Mouse (Mus musculus): ENCODE data around the gene Gm3033. TPM values are rescaled to one million over a fixed set of nuclear protein-coding genes. Genes with fewer than 3 reads are reported as not detected.
"Not testable (repeated sequence)": the region's sequence is repeated elsewhere in the genome, so short reads cannot be mapped to it uniquely, and the experiment has no call there.

Gene Gm3033
- not detected in 2 replicates for polyA plus RNA-seq (2015; fragmentation: Nextera tagmentation; extraction: Ambion mirVana)

DNA sequence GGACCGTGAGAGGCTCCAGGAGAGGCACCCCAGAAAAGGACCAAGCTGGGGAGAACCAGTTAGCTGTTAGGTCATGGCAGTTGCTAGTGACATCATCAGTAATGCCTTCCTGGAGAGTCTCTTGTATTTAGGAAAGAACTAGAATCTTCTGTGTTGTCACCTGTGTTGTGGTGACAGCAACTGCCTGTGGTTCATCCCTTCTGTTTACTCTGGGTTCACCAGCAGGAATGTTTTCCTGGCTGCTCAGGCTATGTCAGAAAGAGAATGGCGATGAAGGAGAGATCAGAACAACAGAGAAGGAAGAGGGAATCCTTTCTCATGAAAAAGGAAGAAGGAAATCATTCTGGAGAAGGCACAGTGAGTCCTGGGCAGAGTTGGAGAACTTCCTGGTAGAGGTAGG, at the start of gene Gm3033:
Gene Gm3033, plus strand, starts transcription at position 301 of the 400 bp plus-strand sequence.
- WGBS: no CpG with 5 or more reads among the region's 2 CpGs
- ATAC-seq (ENCODE audit: insufficient number of reproducible peaks, low FRiP score, low TSS enrichment, low read depth); H3K4me3 ChIP-seq: not testable (repeated sequence)

DNA sequence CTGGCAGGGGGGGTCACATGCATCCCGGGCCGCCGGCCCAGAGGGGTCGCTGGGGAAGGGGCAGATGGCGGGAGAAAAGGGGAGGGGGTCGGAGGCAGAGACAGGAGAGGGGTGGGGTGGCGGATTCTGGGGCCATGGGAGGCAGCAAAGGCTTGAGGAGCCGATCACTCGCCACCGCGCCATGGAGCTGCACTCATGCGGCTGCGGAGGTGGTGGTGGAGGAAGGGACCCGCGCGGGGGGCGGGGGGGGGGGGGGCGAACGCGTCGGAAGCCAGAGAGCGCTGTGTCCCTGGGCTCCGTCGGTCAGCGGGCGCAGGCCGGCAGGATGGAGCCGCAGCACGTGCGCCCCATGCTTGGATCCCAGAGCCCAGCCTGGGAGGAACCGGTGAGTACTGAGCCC, 36.3 kb upstream of the Gm3033 start, which contains the start of gene Gm3002:
Gene Gm3002, plus strand, starts transcription at position 301 of the 400 bp plus-strand sequence.
- not testable (repeated sequence) for H3K36me3 ChIP-seq; H3K4me1 ChIP-seq; H3K27me3 ChIP-seq; H3K27ac ChIP-seq; H3K9me3 ChIP-seq; H3K9ac ChIP-seq; ATAC-seq (ENCODE audit: insufficient number of reproducible peaks, low FRiP score, low TSS enrichment, low read depth); H3K4me3 ChIP-seq; H3K4me2 ChIP-seq
- no CpG with 5 or more reads among the region's 31 CpGs for WGBS

More for the DNA sequence above, at the start of gene Gm3033:
- not testable (repeated sequence) for H3K27me3 ChIP-seq, H3K36me3 ChIP-seq, H3K4me1 ChIP-seq, H3K9me3 ChIP-seq, H3K27ac ChIP-seq, H3K4me2 ChIP-seq, H3K9ac ChIP-seq

DNA sequence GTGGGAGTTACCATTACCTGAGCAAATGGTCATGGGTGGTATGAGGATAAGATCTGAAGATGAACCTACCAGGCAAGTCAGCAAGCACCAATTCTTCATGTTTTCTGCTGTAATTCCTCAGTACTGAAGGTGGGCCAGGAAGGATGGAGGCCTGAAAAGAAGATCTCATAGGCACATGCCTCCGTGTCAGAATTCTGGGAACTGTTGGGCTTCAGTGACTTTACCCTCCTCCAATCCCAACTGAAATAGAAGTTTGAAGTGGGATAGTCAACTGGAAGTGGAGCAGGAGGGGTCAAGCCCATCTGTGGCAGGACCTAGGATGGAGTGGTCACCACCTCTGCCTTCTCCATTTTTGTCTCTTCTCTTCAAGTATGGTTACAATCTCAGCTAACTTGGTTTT, 37.8 kb downstream of the Gm3033 start, which contains the start of gene Gm2916:
Gene Gm2916, plus strand, starts transcription at position 301 of the 400 bp plus-strand sequence.
- no CpG with 5 or more reads among the region's 1 CpGs for WGBS
- H3K4me2 ChIP-seq; H3K9me3 ChIP-seq; H3K9ac ChIP-seq; H3K27me3 ChIP-seq; H3K4me1 ChIP-seq; H3K36me3 ChIP-seq; H3K27ac ChIP-seq; H3K4me3 ChIP-seq; ATAC-seq (ENCODE audit: insufficient number of reproducible peaks, low FRiP score, low TSS enrichment, low read depth): not testable (repeated sequence)

Other genes starting within 250 kb of the Gm3033 start
- gene Gm3012, start 211.7 kb upstream of the Gm3033 start, polyA plus RNA-seq (2015; fragmentation: Nextera tagmentation; extraction: Ambion mirVana): not detected in 2 replicates
- 0.67 and 0.68 TPM in 2 replicates for gene Gm3020, start 194.2 kb upstream of the Gm3033 start, polyA plus RNA-seq (2015; fragmentation: Nextera tagmentation; extraction: Ambion mirVana)
- gene Gm3043, start 157.5 kb upstream of the Gm3033 start, polyA plus RNA-seq (2015; fragmentation: Nextera tagmentation; extraction: Ambion mirVana): not detected in 2 replicates
- gene Gm3002, start 36.2 kb upstream of the Gm3033 start, polyA plus RNA-seq (2015; fragmentation: Nextera tagmentation; extraction: Ambion mirVana): 0.20 TPM in 1 of 2 replicates, not detected in the other
- not detected in 2 replicates for gene Gm2916, start 37.9 kb downstream of the Gm3033 start, polyA plus RNA-seq (2015; fragmentation: Nextera tagmentation; extraction: Ambion mirVana)
- not detected in 2 replicates for gene Gm3029, start 85.5 kb downstream of the Gm3033 start, polyA plus RNA-seq (2015; fragmentation: Nextera tagmentation; extraction: Ambion mirVana)
- not detected in 2 replicates for gene Gm3095, start 117.3 kb downstream of the Gm3033 start, polyA plus RNA-seq (2015; fragmentation: Nextera tagmentation; extraction: Ambion mirVana)
- not detected in 2 replicates for gene Gm3099, start 152.1 kb downstream of the Gm3033 start, polyA plus RNA-seq (2015; fragmentation: Nextera tagmentation; extraction: Ambion mirVana)
- 0.42 and 0.71 TPM in 2 replicates for gene Gm5796, start 177.7 kb downstream of the Gm3033 start, polyA plus RNA-seq (2015; fragmentation: Nextera tagmentation; extraction: Ambion mirVana)
- gene Gm3115, start 237.9 kb downstream of the Gm3033 start, polyA plus RNA-seq (2015; fragmentation: Nextera tagmentation; extraction: Ambion mirVana): not detected in 2 replicates